Mouse (Mus musculus) neural tube, embryonic 10.5 days (tissue): ENCODE results near the gene Jun.

Experiments
- DNase-seq: peaks from one replicate; pipeline ENCODE4 v3.0.0-alpha.2; 2017; ENCODE audit warnings: low spot score; ENCODE audit errors: extremely low spot score

The Jun gene

DNA sequence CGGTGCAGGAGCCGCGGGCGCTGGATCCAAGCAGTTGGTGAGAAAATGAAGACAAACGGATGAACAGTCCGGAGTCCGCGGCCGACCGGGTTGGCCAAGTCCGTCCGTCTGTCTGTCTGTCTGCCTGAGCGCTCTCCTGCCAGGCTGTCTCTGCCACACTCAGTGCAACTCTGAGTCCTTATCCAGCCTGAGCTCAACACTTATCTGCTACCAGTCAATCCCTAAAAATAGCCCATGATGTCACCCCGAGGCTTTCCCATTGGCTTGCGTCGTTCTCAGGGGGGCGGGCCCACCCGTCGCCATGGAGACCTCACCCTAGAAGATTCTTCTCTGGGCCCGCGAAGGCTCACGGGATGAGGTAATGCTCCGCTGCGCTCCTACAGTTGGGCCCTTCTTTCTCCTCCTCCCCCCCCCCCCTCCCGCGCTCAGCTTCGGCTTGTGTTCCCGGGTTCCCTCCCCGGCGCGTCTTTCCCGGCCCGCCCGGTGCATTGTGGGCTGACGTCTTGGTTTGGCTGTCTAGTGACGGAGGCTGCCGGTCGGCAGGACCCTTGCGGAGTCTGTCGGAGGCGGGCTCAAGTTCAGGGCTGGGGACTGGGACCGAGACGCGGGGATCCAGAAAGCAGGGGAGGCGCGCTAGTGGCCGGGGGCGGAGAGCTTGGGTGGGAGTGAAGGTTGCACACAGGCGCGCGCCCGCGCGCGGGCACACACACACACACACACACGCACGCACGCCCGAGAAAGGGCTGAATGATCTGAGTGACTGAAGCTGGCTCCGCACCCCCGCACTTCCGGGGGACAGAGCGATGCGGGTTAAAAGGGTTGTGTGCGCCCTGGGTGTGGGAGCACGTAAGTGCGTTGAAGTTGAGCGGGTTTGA lies at the start of gene Jun:
Jun (minus strand) TSS at position 198 of the 875 bp plus-strand sequence.
- peak; percentile 99 for DNase-seq

- DNase-seq, result no peak
These were observed 49.7 kb upstream of the Jun start for GRCm38 (mm10) chr4:95101684-95102083.

GRCm38 (mm10) chr4:95100694-95101093 lies 48.7 kb upstream of the Jun start:
- no peak for DNase-seq

GRCm38 (mm10) chr4:95099373-95099772 lies 47.4 kb upstream of the Jun start:
- no peak for DNase-seq

- no peak for DNase-seq
These were observed 46.7 kb upstream of the Jun start for GRCm38 (mm10) chr4:95098722-95099097.

DNA sequence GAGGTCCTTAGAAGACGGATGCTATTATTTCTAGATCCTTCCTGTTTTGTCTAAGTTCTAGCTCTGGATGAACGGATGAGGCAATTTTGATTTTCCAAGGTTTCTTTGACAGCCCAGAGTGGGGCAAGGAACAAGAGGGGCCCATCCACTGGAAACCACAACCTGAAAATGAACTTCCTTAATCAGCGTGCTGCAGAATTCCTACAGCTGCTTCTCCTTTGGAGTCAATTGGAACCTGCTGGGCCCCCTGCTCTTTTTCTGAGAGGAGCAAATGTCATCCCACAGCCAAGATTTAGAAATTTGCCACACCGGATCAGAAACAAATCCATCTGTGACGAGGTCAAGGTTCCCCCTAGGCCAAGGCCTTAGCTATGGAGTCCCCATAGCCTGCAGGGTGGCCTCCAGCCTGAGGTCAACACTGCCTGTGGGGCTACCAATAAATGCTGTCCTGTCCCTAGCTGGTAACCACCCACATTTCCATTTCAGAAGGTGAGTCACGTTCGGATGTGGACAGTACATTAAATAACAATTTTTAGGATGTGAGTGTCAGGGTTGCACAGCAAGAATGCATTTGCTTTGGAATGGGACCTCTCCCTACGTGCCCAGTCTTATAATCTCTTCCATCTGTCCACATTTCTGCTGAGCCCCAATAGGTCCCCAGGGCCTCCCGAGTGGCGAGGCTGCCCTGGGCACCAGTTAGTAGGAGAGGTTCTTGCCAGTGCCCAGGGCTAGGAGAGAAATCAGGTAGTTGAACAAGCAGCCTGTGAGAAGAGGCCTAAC lies 46.1 kb upstream of the Jun start:
- DNase-seq, result no peak

- DNase-seq, result no peak
These were observed 44.7 kb upstream of the Jun start for GRCm38 (mm10) chr4:95096731-95097130.

DNA sequence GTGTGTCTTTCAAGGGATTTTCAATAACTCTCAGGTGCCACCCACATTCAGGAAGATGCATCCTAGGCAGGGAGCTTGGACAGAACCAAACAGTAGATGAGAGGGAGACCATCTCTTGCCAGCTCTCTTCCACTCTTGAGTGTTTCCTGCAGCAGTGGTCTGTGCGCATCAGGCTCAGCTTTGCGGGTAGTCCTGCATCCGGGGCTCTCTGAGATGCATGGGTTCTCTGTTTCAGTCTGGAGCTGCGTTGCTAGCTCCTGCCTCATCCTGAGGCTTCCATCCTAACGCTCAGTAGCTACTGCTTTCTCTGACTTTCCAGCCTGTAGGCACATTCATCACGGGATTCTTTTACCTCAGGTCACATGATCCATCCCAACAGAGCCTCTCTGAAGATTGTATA lies 43.9 kb upstream of the Jun start:
- DNase-seq, result no peak

GRCm38 (mm10) chr4:95095355-95095754 lies 43.3 kb upstream of the Jun start:
- no peak for DNase-seq

- DNase-seq, result no peak
These were observed 42.7 kb upstream of the Jun start for GRCm38 (mm10) chr4:95094700-95095113.

- no peak for DNase-seq
These were observed 41.6 kb upstream of the Jun start for GRCm38 (mm10) chr4:95093615-95094014.

- DNase-seq, result no peak
These were observed 40.5 kb upstream of the Jun start for GRCm38 (mm10) chr4:95092516-95092915.

GRCm38 (mm10) chr4:95091536-95091935 lies 39.5 kb upstream of the Jun start:
- DNase-seq, result no peak

DNA sequence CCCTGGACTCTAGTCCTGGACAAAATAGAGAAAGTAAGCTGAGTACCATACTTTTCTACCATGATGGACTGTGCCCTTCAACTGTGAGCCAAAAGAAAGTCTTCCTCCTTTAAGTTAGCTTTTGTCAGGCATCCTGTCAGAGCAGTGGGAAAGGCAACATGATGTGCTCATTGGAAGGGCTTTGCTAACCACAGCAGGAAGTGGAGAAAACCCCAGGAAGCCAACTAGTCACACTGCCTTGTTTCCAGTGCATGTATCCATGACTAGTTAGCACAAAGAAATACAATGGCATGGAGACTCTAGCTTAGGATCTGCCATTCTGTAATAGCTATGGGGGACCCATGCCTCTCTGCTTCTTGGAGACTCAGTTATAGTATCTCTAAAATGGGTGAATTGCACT lies 37.9 kb upstream of the Jun start:
- no peak for DNase-seq

DNA sequence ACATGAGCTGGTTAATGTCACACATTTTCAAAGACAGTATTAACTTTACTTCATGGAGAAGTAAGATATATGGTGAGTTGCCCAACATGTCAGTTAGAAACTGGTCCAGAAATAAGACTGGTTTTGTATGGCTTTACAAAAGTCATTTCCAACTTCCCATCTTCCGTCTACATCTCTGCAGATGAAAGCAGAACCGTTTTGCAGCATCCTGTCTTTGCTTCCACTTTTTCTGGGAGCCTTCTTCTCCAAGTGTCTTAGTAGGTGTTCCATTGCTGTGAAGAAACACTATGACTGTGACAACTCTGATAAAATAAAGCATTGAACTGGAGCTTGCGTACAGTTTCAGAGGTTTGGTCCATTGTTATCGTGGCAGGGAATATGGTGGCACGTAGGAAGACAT lies 37.0 kb upstream of the Jun start:
- DNase-seq, result no peak

- DNase-seq, result no peak
These were observed 31.9 kb upstream of the Jun start for GRCm38 (mm10) chr4:95083957-95084356.

- DNase-seq, result no peak
These were observed 31.2 kb upstream of the Jun start for GRCm38 (mm10) chr4:95083191-95083729.

DNA sequence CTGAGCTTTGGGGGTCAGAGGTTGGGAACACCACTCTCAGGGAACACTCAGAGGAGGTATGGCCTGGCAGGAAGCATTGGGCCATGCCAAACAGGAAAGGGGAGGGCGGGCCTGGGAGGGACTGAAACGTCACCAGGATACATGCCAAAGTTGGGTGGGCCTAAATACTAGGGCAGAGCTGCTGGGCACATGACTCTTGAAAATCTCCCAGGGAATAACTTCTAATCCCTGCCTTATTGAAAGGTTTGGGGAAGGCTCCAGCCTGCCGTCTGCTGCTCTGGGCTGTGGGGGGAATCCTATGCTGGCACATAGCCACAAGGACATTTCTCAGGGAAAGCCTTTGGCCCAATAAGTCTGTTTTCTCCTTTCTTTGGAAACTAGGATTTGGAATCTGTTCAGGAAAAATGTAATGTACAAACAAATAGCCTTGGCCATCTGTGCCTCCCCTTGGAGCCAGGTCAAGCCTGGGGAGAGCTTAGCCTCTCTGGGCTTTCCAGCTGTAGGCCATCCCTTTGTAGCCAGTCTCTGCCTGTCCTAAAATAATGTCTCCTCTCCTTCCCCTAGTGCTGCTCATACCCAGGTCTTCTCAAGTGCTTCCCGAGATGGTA lies 30.6 kb upstream of the Jun start:
- DNase-seq, result no peak

DNA sequence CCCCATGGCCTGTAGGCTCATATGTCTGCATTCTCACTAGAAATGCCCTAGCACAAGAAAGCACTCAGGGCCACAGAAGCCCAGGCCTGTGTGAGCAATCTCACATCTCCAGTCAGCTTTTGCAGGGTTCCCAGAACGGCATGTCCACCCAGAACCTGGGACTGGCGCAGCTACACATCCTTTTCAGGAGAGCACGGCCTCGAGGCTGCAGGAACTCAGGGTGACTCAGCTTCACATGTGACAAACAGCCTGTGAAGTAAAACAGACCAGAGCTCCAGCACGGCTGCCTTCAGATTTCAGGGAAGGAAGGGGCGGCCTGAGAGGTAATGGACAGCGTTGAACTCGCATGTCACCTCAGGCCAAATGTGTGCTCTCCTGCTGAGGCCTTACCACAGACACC lies 29.6 kb upstream of the Jun start:
- no peak for DNase-seq

- no peak for DNase-seq
These were observed 26.6 kb upstream of the Jun start for GRCm38 (mm10) chr4:95078625-95079024.

DNA sequence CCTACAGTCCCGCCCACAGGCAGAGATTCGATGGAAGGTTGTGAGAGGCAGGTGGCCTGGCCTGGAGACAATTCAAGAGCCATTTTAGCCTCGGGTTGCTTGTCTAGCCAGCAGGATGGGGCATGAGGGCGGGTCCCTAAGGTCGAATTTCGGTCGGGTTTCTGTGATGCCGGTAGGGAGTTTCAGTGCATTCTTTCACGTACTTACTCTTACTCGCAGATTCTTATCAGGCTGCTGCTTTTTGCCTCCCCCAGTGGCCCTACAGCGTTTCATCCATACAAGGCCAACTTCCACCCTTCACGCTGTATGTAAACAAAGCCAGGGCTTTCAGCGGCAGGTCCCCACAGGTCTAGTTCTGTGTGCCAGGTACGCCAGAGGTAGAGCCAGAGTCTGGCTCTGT lies 24.3 kb upstream of the Jun start:
- DNase-seq, result no peak

- no peak for DNase-seq
These were observed 23.6 kb upstream of the Jun start for GRCm38 (mm10) chr4:95075591-95076002.
